Mouse (Mus musculus): ENCODE results near the gene D6Wsu163e. TPM values are rescaled to one million over a fixed set of nuclear protein-coding genes. Genes with fewer than 3 reads are reported as not detected.

D6Wsu163e gene
- total RNA-seq, 1 experiment: 20.3 TPM

- no peaks in the 10 kb centered on the region for H3K4me1 ChIP-seq (ENCODE audit: control insufficient read depth in 2 of 2, insufficient read depth in 2 of 2, low read length in 2 of 2, poor library complexity in 1 of 2)
- no peak overlapping the region for H3K9ac ChIP-seq (ENCODE audit: insufficient read depth, low read depth, low read length, poor library complexity, severe bottlenecking)
- H3K4me3 ChIP-seq (ENCODE audit: insufficient read depth in 1 of 2, low read depth in 1 of 2, low read length in 2 of 2, poor library complexity in 1 of 2, severe bottlenecking in 1 of 2): no peak overlapping the region
- in situ Hi-C loops (cut with MboI; ENCODE audit: low sequenced_read_pairs in 2 of 2, unreplicated experiment in 2 of 2): no loop called here
- no peak for DNase-seq (ENCODE audit: low read depth, low spot score)
- H3K9me3 ChIP-seq (ENCODE audit: control insufficient read depth, insufficient read depth, low read depth, low read length): no peaks in the 10 kb centered on the region
- H3K36me3 ChIP-seq (ENCODE audit: control insufficient read depth, insufficient read depth, low read length, poor library complexity, severe bottlenecking): no peaks in the 10 kb centered on the region
- TF ChIP-seq MAFK (IDR thresholded peaks at IDR 0.05; ENCODE audit: insufficient read depth, low read depth, low read length) (no peak), ZC3H11A (IDR thresholded peaks at IDR 0.05; ENCODE audit: borderline replicate concordance, low read depth, low read length) (no peak), ZNF384 (IDR thresholded peaks at IDR 0.05; ENCODE audit: low read depth, low read length) (no peak), CHD2 (IDR thresholded peaks at IDR 0.05; ENCODE audit: low read depth, low read length) (no peak), HCFC1 (IDR thresholded peaks at IDR 0.05; ENCODE audit: borderline replicate concordance, insufficient read depth, low read length) (no peak)
- no peak overlapping the region for H3K27ac ChIP-seq (ENCODE audit: insufficient read depth, low read depth, low read length, poor library complexity, severe bottlenecking)
Measured at GRCm38 (mm10) chr6:126981539-126982234, 41.9 kb downstream of the D6Wsu163e start.

GRCm38 (mm10) chr6:126993676-126994075 is 53.9 kb downstream of the D6Wsu163e start:
- Histone ChIP-seq H3K4me3 (ENCODE audit: insufficient read depth in 1 of 2, low read depth in 1 of 2, low read length in 2 of 2, poor library complexity in 1 of 2, severe bottlenecking in 1 of 2) (no peak overlapping the region), H3K9ac (ENCODE audit: insufficient read depth, low read depth, low read length, poor library complexity, severe bottlenecking) (no peak overlapping the region), H3K27ac (ENCODE audit: insufficient read depth, low read depth, low read length, poor library complexity, severe bottlenecking) (no peak overlapping the region), H3K9me3 (ENCODE audit: control insufficient read depth, insufficient read depth, low read depth, low read length) (no peaks in the 10 kb centered on the region), H3K36me3 (ENCODE audit: control insufficient read depth, insufficient read depth, low read length, poor library complexity, severe bottlenecking) (no peaks in the 10 kb centered on the region), H3K4me1 (ENCODE audit: control insufficient read depth in 2 of 2, insufficient read depth in 2 of 2, low read length in 2 of 2, poor library complexity in 1 of 2) (no peaks in the 10 kb centered on the region)
- in situ Hi-C loops (cut with MboI; ENCODE audit: low sequenced_read_pairs in 2 of 2, unreplicated experiment in 2 of 2): no loop called here
- no peak for DNase-seq (ENCODE audit: low read depth, low spot score)
- no peak for TF ChIP-seq ZC3H11A (IDR thresholded peaks at IDR 0.05; ENCODE audit: borderline replicate concordance, low read depth, low read length)
- no peak for TF ChIP-seq ZNF384 (IDR thresholded peaks at IDR 0.05; ENCODE audit: low read depth, low read length)
- TF ChIP-seq HCFC1 (IDR thresholded peaks at IDR 0.05; ENCODE audit: borderline replicate concordance, insufficient read depth, low read length): no peak
- no peak for TF ChIP-seq CHD2 (IDR thresholded peaks at IDR 0.05; ENCODE audit: low read depth, low read length)
- TF ChIP-seq MAFK (IDR thresholded peaks at IDR 0.05; ENCODE audit: insufficient read depth, low read depth, low read length): no peak

GRCm38 (mm10) chr6:126995494-126995893 is 55.7 kb downstream of the D6Wsu163e start:
- no peak overlapping the region for H3K27ac ChIP-seq (ENCODE audit: insufficient read depth, low read depth, low read length, poor library complexity, severe bottlenecking)
- H3K4me3 ChIP-seq (ENCODE audit: insufficient read depth in 1 of 2, low read depth in 1 of 2, low read length in 2 of 2, poor library complexity in 1 of 2, severe bottlenecking in 1 of 2): no peak overlapping the region
- TF ChIP-seq CHD2 (IDR thresholded peaks at IDR 0.05; ENCODE audit: low read depth, low read length) (no peak), HCFC1 (IDR thresholded peaks at IDR 0.05; ENCODE audit: borderline replicate concordance, insufficient read depth, low read length) (no peak)
- in situ Hi-C loops (cut with MboI; ENCODE audit: low sequenced_read_pairs in 2 of 2, unreplicated experiment in 2 of 2): no loop called here
- no peaks in the 10 kb centered on the region for H3K4me1 ChIP-seq (ENCODE audit: control insufficient read depth in 2 of 2, insufficient read depth in 2 of 2, low read length in 2 of 2, poor library complexity in 1 of 2)
- no peaks in the 10 kb centered on the region for H3K36me3 ChIP-seq (ENCODE audit: control insufficient read depth, insufficient read depth, low read length, poor library complexity, severe bottlenecking)
- H3K9me3 ChIP-seq (ENCODE audit: control insufficient read depth, insufficient read depth, low read depth, low read length): no peaks in the 10 kb centered on the region
- no peak overlapping the region for H3K9ac ChIP-seq (ENCODE audit: insufficient read depth, low read depth, low read length, poor library complexity, severe bottlenecking)
- DNase-seq (ENCODE audit: low read depth, low spot score): no peak

- no peak for DNase-seq (ENCODE audit: low read depth, low spot score)
- in situ Hi-C loops (cut with MboI; ENCODE audit: low sequenced_read_pairs in 2 of 2, unreplicated experiment in 2 of 2): no loop called here
- H3K4me3 ChIP-seq (ENCODE audit: insufficient read depth in 1 of 2, low read depth in 1 of 2, low read length in 2 of 2, poor library complexity in 1 of 2, severe bottlenecking in 1 of 2): no peak overlapping the region
- TF ChIP-seq CHD2 (IDR thresholded peaks at IDR 0.05; ENCODE audit: low read depth, low read length): no peak
- H3K9ac ChIP-seq (ENCODE audit: insufficient read depth, low read depth, low read length, poor library complexity, severe bottlenecking): no peak overlapping the region
- H3K36me3 ChIP-seq (ENCODE audit: control insufficient read depth, insufficient read depth, low read length, poor library complexity, severe bottlenecking): no peaks in the 10 kb centered on the region
- H3K9me3 ChIP-seq (ENCODE audit: control insufficient read depth, insufficient read depth, low read depth, low read length): no peaks in the 10 kb centered on the region
- no peaks in the 10 kb centered on the region for H3K4me1 ChIP-seq (ENCODE audit: control insufficient read depth in 2 of 2, insufficient read depth in 2 of 2, low read length in 2 of 2, poor library complexity in 1 of 2)
- H3K27ac ChIP-seq (ENCODE audit: insufficient read depth, low read depth, low read length, poor library complexity, severe bottlenecking): no peak overlapping the region
Measured at GRCm38 (mm10) chr6:126996399-126996798, 56.6 kb downstream of the D6Wsu163e start.

GRCm38 (mm10) chr6:127005646-127006045 is 65.9 kb downstream of the D6Wsu163e start:
- Histone ChIP-seq H3K36me3 (ENCODE audit: control insufficient read depth, insufficient read depth, low read length, poor library complexity, severe bottlenecking) (no peaks in the 10 kb centered on the region), H3K9ac (ENCODE audit: insufficient read depth, low read depth, low read length, poor library complexity, severe bottlenecking) (no peak overlapping the region), H3K27ac (ENCODE audit: insufficient read depth, low read depth, low read length, poor library complexity, severe bottlenecking) (no peak overlapping the region), H3K4me1 (ENCODE audit: control insufficient read depth in 2 of 2, insufficient read depth in 2 of 2, low read length in 2 of 2, poor library complexity in 1 of 2) (no peaks in the 10 kb centered on the region), H3K4me3 (ENCODE audit: insufficient read depth in 1 of 2, low read depth in 1 of 2, low read length in 2 of 2, poor library complexity in 1 of 2, severe bottlenecking in 1 of 2) (no peak overlapping the region), H3K9me3 (ENCODE audit: control insufficient read depth, insufficient read depth, low read depth, low read length) (no peaks in the 10 kb centered on the region)
- DNase-seq (ENCODE audit: low read depth, low spot score): no peak
- TF ChIP-seq HCFC1 (IDR thresholded peaks at IDR 0.05; ENCODE audit: borderline replicate concordance, insufficient read depth, low read length): no peak
- no peak for TF ChIP-seq MAFK (IDR thresholded peaks at IDR 0.05; ENCODE audit: insufficient read depth, low read depth, low read length)
- TF ChIP-seq CHD2 (IDR thresholded peaks at IDR 0.05; ENCODE audit: low read depth, low read length): no peak
- no peak for TF ChIP-seq ZC3H11A (IDR thresholded peaks at IDR 0.05; ENCODE audit: borderline replicate concordance, low read depth, low read length)
- TF ChIP-seq ZNF384 (IDR thresholded peaks at IDR 0.05; ENCODE audit: low read depth, low read length): no peak
- in situ Hi-C loops (cut with MboI; ENCODE audit: low sequenced_read_pairs in 2 of 2, unreplicated experiment in 2 of 2): no loop called here
